Mouse (Mus musculus): ENCODE measurements around the gene Peli1.

DNA sequence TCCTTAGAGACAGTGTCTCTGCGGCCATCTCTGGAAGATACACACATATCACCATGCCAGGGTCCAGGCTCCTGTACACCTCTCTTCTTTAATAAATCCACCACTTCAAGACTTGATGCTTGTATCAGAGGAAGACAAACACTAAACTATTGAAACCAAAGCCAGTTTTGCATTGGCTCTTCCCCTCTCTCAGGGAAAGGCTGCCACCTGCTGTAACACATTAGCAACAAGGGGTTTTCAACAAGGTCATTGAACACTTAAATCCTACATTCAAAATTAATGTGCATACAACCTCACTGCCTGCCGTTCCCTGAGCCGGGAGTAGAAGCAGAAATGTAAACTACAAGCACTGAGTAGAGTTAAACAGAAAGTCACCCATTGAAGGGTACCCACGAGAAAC lies 87.3 kb downstream of the Peli1 start:
- TF ChIP-seq POLR2A (IDR thresholded peaks at IDR 0.05; ENCODE audit: borderline replicate concordance, extremely low read depth, insufficient read depth, insufficient read length, poor library complexity, severe bottlenecking) (no peak), CTCF (IDR thresholded peaks at IDR 0.05; ENCODE audit: borderline replicate concordance, extremely low read depth, insufficient read depth, insufficient read length) (peak; percentile 63; the same call in 1 of the 2 replicates)

Data from brain, embryonic 14.5 days (tissue).